Mouse (Mus musculus) right cerebral cortex, adult 2 months (tissue): ENCODE measurements around the gene Slc25a22.

ENCODE experiments used
- DNase-seq, 2 experiments: peaks; one replicate each; pipeline ENCODE4 v3.0.0; 2021 to 2022; ENCODE audit warnings: low spot score in 2 of 2

Slc25a22 gene

DNA sequence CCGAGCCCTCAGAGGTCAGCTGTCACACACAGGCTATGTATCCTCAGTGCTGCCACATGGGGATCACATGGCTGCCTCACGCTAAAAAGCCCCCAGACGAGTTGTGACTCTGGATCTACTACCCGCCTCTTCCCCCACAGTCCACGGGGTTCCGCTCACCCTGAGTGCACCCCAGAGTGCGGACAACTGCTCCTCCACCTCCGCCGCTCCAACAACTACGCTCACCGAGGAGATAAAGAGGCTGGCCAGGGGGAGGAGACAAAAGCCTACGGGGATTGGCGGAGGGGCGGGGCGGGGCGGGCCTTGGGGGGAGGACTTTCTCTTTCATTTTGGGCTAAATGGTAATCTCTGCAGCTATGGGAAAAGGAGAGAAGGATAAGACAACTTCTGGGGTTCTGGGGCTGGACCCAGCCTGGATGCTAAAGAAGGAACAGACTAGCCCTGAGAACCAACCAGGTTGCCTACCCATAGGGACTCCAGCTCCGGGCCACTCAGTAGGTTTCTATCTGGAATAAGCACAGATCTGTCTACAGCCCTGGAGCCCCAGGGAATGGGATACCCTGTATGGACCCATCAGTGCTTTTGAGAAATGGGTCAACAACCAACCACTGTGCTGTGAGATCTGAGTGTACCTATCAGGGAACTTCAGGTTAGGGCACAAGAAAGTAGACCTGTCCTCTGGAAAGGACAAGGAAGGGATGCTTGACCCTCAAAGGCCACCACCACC lies 2.4 kb downstream of the Slc25a22 start:
- peak; percentile 58 for DNase-seq

DNA sequence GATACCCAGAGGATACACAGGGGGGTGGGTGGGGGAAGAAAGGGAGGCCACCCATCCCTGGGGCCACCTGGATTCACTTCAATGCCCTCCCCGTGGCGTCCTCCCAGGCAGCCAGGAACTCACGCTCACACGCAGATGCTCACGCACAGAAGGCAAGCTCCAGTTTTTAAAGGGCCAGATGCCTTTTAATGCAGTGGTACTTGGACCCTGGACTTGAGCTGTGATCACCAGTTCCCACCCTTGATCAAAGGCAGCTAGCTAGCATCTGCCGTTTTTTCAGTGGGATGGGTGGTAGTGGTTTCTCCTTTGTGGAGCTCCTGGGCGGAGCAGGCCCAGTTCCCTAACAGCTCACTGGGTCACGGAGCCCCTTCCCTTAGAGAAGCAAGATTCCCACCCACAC lies 3.2 kb downstream of the Slc25a22 start:
- peak; percentile 70 to 84 for DNase-seq

DNA sequence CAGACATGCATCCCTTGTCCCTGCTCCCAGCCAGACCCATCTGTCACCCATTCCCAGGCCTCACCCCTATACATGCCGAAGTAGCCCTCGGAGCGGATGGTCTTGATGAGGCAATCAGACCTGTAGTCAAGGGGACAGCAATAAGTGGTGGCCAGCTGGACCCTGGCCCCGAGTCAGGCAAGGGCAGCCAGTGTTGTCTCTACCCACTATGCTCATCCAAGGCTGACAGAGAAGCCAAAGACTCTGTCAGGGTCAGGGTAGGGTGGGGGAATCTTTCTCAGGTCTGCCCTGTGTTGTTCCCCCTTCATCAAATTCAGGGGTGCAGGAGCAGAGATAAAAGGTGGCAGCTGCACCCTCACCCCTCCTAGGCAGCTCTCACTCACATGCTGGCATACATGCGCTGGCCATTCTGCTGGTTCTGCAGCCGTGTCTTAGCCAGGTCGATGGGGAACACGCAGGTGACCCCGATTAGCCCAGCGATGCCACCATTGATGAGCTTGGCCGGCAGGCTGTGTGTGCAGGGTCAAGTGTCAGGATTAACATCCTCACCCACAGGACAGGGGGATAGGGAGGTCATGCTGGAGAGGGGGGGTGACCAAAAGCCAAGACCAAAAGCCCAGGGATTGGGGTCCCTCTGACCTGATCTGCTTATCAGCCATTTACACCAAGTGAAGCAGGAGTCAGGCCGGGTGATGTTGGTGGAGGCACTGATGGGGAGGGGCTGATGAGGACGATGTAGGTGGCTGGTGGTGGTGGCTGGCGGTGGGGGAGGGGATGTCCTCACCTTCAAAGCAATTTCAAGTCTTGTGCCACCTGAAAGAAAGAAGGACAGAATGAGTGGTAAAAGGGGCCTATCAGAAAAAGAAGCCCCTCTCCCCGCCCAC lies 3.9 kb downstream of the Slc25a22 start:
- DNase-seq = no peak

DNA sequence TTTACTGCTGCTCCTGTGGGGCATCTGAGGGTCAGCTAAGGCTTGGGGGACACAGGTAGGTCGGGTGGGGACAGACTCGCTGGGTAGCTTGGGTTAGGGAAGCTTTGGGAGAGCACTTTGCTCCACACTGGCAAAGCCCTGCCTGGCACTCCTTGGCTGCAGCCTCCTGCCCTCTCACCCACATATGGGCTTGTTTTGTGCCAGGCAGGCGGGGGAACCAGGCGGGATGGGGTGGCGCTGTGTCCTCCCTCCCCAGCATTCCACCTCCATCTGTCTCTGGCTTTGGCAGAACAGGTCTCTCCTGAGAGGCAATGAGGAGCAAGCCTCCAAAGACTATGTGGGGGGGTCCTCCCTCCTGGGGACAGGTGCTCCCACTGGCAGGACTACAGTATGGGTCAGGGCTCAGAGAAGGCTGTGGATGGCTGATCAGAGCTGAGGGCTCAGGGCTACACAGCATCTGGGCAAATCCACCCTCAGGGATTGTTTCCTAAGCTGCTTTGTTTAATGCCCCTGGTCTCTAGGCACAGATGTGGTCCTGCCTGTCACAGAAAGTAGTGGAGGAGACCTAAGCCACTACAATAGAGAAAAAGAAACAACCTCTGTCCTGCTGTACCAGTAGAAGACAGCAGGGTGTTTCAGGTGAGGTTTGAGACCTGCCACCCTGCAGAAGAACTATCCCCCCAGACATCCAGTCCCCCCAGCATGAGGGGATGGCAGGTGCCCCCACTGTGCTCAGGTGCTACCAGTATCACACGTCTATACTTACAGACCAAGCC lies 4.8 kb downstream of the Slc25a22 start:
- DNase-seq = no peak

DNA sequence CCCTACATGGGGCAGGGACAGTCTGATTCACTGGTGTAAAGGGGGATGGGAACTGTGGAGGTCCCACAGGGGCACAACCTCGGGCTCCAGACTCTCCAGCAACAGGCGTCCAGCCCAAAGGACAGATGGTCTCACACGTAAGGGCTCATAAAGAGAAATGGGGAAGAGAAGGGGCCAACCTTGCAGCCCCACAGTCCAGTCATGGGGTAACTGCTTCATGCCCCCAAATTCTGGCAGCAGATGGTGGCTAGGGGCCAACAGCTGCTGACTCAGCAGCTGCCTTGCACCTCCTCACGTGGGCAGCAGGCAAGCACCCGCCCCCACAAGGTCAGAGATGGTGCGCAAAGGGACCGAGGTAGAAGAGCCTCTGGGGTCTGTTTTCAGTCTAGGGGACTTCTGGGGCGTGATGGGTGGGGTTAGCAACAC lies 5.5 kb downstream of the Slc25a22 start:
- DNase-seq = no peak

DNA sequence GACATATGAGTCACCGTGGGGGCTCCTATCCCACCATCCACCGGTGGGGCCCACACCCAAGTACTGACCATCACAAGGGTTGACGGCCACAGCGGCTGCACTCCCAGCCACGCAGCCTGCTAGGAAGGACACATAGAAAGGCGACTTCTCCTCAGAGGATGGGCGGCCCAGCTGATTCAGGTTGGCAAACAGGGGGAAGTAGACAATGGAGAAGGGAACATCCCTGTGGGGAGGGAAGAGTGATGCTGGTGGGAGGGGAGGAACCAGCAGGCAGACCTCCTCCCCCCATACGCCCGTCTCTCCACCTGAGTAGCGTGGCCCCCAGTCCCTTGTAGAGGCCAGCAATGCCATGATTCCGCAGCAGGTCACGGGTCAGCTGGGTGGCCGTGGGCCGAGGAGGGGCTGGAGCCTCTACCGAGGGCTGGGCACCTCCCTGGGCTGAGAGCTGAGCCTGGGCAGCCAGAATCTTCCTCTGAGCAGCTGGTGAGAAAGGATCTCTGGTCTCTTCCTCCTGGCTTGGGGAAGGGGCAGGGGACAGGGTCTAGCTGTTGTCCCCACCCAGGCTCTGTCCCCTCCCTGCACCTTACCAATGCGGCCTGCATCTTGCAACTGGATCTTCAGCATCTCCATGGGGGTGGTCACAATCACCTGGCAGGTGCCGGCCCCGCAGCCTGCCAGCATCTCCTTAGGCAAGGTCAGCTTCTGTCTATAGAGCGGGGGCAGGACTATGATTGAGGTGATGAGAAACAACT lies 6.1 kb downstream of the Slc25a22 start:
- no peak for DNase-seq

DNA sequence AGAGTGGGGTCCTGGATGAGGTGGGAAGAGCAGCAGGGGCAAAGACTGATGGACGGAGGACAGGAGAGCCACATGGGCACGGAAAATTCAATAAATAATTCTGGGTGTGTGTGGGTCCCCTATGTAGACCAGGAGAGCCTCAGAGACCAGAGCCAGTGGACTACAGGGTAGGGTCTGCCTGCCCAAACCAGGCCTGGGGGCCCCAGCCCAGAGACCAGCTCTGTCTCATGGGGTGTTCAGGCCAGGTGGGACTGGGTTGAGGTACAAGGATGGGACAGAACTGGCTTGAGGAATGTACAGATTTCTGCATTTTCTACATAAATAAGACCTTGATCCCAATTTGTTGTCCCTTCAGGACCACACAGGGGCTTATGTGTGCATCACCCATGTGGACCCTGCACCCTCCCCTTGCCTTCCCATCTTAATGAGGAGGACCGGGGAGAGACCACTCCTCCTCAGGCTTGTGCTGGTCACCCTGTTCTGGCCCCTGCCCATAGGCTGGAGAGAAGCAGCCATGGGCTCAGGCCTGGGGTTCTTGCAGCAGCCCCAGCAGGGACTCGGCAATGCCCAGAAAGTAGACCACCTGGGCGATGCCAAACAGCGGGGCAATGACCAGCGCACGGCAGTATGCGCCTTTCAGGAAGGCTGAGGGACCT lies 7.0 kb downstream of the Slc25a22 start:
- DNase-seq = no peak

DNA sequence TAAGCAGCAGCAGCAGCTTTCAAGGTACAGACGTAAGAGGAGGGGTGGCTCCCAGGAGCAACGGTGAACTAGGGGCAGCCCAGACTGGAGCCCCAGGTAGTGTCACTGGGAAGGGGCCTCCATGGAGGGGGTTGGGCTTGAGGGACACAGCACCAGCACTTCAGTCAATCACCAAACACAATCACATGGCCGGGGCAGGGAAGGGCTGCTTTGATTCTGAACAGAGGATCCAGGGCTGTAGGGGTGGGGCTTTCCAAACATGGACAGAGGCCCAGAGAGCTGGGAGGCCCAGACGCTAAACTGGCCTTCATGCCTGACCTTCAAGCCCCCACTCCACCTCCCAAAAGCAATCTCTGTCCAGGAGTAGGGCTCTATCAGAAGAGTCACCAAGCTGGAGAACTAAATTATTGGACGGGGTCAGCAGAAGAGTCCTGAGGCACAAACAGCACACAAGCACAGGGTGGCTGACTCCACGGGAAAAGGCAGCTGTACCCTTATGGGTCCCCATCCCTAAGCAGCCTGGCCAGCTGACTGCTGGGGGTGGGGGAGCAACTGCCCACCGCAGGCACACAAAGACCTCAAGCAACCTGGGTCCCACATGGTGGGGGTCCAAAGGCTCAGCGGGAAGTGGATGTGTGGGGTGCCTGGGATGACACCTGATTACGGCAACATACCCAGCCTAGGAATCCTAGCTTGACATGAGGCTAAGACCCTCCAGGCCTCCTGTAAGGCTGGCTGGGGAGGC lies 7.7 kb downstream of the Slc25a22 start:
- DNase-seq = no peak

DNA sequence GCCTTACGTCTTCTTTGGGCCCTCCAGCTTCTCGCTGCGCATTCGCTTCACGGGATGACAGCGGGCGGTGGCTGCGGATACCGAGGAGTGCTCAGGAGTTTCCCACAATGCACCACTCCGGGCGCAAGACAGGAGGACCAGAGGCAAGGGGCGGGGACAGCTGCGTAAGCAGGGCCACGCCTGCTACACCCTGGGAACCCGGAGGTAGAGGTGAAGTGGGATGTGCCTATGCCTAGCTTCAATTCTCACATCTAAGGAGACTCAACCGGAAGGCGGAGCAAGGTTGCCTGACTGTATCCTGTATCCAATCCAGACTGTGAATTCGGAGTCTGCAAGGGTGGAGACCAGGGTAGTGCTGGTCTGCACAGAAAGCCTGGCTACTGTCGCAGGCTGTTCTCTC lies 8.4 kb downstream of the Slc25a22 start, which contains the start of gene Cend1:
Gene Cend1 (minus strand): TSS at position 182 of the 400 bp plus-strand sequence.
- DNase-seq = peak; percentile 92 to 93

DNA sequence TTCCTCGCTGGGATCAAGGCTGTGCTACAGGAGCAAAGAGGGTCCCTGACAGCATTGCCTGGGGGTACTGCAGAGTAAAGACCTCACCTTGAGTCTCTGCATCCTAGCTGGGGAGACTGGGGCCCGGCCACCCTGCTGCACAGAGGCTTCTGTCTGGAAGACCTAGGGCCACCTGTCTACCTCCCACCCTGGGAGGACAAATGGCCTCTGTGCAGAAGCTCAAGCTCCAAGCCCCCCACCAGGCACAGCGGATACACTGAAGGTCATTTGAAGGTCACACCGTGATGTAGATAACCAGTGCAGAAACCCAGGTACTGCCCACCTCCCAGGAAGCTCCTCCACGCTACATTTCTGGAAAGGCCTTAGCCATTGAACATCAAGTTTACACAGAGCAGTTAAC lies 9.0 kb downstream of the Slc25a22 start:
- DNase-seq = no peak

DNA sequence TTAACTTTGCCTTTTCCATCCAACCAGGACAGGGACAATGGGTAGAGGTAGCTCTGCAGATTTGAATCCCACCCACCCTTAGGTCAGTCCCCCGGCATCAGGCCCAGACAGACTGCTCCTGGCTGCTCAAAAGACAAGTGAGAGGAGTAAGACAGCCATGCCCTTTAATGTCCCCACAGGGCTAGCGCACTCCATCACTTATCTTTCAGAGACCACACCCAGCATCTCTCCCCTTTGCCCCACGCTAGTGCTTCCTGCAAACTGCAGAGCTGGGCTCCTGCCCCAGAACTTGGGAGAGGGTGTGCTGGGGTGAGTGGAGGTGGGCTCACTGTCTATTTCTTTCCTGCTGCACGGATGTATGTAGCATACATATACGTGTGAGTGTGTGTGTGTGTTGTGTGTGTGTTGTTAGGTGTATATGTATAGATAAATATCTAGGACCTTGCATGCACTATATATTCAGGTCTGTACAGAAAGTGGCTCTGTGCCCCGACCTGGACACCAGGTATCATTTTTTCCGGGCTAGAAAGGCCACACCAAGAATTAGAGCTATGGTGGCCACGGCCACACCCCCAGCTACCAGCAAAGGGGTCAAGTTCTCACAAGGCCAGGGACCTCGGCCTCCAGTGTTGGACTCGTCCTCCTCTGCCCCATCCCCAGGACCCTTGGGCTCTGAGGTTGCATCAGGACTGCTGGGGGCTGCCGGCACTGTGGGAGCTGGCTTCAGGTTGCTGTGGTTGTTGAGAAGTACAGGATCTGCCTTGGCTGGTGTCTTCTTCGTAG lies 10.6 kb downstream of the Slc25a22 start:
- DNase-seq = no peak

DNA sequence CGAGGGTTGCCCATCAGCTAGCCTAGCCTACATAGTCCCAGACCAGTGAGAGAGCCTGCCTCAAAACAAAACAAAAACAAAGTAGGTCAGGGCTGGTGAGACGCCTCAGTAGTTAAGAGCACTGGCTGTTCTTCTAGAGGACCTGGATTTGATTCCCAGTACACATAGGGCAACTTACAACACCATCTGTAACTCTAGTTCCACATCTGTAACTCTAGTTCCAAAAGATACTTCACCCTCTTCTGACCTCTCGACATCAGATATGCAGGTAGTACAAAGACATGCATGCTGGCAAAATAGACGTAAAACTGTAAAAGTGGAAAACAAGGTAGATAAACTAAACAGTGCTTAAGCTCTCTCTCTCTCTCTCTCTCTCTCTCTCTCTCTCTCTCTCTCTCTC lies 13.9 kb downstream of the Slc25a22 start:
- DNase-seq = no peak

DNA sequence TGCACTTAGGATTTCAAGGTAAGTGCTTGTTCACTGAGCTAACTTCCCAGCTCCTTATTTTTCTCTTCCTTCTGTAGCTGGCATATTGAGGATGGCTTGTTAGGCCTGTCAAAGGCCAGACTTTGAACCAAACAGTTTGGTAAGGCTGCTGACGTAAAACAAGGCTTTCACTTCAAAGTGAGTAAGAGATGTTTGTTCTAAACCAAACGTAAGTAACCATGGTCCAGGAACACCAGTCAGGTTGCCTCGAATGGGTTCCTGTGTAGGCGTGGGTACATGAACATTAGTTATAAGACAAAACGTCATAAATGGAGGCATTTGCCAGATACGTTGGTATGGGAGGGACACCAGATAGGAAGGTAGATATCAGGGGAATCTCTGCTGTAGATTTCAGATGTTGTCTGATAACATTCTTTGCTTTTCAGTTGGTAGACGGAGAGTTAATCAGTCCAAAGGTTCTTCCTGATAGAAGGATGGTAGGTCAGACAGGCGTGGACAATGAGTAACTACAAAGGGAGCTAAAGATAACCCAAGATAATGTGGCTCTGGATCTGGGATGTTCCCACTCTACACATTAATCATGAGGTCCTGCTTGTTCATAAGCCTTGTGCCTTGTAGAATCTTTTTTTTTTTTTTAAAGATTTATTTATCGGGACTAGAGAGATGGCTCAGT lies 17.5 kb downstream of the Slc25a22 start:
- no peak for DNase-seq

DNA sequence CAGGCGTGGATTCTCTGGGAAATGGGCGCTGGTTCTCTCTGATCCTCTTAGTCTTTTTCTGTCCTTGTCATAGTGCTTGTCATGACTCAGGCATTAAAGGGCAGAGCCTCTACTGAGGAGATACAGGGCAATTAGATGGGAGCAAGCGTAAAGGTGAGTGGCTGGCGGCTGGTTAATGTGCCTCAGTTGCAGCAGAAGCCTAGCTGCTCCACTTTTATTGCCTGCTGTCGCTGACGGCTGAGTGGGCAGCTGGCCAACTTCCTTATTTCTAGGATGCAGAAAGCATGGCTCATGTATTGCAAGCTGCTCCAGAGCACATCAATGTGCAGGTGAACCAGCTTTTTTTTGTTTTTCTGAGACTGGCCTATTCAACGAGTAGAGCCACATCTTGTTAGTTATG lies 18.7 kb downstream of the Slc25a22 start:
- peak; percentile 64 to 65 for DNase-seq

DNA sequence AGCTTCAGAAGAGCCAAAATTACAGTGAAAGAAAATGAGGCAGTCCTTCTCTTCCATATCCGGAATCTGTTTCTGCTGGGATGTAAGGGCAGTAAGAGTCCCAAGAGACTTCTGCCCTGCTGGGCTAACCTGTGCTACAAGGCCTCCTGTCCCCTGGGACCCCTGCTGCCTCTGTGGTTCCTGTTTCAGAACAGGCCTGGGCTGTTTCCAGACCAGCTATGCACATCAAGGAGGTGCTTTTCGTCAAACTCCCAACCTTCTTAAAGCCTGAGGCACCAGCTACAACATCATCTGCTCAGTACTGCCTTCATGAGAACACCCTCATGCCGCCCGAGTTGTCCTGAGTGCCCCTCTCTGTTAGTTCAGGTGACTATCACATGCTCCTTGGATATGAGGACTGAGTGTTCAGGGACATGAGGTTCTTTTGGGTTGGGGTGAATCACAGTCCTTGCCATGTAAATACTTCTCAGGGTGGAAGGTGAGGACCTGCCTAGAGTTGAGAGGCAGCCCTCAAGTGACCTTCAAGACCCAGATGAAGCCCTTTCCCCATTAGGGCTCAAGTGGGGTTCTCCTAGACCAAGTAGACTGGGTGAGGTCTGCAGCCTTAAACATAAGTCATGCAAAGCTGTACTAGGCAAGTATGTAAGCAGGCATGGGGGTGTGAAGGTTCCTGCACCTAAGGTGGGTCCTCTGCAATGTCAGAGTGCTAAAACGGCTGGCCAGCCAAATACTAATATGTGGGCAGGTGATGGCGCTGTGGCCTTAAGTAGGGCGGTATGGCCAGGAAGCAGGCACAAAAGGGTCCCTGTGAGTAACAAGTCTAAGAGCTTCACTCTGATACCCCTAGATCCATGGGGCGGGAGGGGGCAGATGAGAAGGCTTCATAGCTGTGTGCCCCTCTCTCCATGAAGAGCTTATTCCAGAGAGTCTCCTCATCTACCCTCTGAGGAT lies 19.7 kb downstream of the Slc25a22 start:
- DNase-seq = no peak

DNA sequence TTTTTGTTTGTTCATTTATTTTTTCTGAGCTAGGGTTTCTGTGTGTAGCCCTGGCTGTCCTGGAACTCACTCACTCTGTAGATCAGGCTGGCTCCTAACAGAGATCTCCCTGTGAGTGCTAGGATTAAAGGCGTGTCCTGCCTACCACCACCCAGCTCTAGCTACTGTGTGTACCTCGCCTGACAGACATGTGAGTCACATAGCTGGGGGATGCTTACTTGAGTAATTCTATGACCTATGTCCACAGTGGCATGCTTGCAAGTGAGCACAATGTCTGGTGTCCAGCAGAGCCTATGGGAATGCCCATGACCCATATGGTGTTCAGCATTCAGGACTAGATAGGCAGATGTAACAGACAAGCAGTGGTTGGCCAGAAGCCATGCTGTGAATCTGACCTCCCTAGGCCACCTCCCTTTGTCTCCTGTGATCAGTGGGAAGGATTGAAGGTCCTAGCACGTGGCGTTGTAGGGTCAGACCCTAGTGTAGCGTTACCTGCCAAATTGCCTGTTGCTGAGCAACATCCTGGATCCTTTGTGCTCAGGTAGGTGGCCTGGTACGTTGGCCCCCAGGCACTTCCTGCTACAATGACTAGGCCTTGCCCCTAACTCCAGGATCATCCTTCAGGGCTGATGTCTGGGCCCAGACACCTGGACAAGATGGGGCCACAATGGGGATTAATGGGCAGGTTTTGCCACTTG lies 21.4 kb downstream of the Slc25a22 start:
- DNase-seq = no peak
